Mouse (Mus musculus): ENCODE results near the gene Actg2.
"Not testable (repeated sequence)": the region's sequence is repeated elsewhere in the genome, so short reads cannot be mapped to it uniquely, and the experiment has no call there.

The Actg2 gene

DNA sequence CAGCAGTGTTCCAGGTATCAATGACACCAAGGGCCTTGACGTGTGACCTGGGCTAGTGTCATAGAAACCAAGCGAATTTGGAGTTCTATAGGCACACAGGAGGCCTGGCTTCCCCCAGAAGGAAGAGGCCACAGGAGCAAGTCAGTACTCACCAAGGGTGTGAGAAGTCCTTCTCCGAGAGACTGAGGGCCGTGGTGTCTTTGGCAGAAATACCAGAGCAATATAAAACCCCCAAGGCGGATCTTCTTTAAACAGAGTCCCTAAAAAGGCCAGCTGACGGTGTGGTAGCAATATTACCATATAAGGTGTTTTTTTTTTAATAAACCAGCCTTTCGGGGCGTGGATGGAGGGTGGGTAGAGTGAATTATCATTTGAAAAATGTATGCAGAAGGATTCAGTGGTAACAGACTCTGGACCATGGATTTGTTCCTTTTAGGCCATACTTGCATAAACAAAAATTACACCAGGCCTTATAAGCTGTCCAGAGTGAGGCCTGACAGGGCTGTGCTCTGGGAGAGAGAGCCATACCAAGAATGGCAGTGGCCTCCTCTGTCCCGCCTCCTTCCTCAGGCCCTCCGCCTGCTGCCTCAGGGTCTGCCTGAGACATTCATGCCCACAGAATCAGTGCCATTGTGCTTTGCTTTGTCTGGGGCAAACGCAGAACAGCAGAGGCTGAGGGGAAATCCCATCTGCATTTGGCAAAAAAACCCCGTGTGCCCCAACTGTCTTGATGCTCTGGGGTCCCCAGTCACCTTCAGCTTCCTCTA is at the start of gene Actg2:
Gene Actg2, minus strand, starts transcription at position 238 of the 767 bp plus-strand sequence.
- in situ Hi-C loops (cut with MboI), result no loop called here

DNA sequence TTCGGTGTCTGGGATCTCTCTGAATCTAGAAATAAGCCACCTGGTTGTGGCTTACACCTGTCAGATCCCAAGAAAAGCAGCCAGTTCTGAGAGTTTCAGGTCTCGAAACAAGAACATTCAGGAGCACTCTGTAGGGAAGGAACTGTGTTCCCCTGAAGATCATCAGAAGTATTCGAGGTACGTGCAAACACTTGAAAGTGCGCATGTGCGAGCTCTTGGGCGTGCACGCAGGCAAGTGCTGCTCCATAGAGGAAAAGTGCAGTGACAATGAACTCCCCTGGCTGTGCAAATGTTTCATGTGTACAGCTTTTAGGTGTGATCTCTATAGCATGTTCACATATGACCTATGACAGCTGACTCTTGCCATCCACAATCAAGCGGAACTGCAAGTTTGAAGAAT is 49.3 kb upstream of the Actg2 start:
- in situ Hi-C loops (cut with MboI), result not testable (repeated sequence)

DNA sequence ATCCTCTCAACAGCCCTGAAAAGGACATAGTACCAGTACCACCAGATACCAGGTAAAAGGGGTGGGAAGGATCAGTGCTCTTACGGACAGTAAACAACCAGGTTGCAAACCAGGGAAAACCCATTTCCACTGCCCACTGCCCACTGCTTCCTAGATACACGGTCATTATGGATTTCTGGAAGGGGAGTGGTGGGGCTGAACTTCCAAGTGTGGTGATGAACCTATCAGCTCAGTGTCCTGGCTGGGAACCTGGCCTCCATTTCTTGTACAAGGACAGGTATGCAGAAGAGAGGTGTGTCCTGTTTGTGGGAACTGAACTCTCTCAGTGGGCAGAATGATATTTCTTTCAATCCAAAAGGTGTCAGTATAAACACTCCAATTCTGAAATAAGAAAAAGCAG is 47.5 kb upstream of the Actg2 start:
- in situ Hi-C loops (cut with MboI), result no loop called here

DNA sequence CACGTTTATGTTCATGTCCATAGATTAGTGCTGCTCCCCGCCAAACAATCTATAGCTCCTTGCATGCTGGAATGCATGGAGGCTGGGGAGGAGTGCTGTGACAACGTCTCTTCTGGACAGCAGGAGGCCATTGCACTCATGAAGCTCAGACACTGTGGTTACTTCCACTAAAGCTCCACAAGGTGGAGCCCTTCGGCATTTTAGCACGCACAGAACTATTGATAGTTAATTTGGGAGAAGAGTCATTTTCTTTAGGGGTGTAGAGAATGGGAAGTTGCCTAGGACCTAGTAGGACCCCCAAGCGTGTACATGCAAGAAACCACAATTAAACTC is 46.8 kb upstream of the Actg2 start:
- in situ Hi-C loops (cut with MboI), result no loop called here

DNA sequence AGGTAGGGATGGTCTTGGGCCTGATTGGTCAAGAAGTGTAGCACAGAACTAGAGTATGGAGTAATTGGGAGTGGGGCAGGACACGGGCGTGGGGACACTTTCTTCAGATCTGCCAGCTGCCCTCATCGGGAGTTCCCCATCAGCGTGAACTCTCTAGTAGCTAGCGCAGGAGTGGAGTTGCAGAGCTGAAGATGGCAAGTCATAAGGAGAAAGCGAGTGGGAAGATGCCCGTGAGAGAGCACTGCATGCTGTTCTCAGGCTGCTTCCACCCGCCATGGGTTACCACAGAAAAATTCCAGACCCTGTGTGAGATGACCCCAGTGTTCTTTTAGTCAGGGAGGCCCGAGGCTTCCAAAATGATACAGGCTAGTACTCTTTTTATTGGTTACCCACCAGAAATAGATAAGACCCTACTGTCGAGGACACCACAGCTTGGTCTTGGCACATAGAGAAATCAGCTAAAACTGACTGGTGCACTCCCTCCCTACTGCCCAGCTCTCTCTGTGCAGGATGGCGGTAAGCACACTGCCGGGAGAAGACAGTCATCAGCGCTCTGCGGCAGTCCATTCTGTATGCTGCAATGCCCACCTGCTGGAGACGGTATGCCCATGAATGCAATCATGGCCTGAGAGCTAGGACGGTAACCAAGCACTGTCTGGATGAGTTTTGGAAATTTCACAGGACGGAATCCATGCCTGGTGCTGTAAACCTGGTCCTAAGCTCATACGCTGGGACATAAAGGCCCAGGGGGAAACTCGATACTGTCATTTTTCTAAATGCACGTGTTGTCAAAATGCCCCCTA is 46.3 kb upstream of the Actg2 start:
- in situ Hi-C loops (cut with MboI), result no loop called here

DNA sequence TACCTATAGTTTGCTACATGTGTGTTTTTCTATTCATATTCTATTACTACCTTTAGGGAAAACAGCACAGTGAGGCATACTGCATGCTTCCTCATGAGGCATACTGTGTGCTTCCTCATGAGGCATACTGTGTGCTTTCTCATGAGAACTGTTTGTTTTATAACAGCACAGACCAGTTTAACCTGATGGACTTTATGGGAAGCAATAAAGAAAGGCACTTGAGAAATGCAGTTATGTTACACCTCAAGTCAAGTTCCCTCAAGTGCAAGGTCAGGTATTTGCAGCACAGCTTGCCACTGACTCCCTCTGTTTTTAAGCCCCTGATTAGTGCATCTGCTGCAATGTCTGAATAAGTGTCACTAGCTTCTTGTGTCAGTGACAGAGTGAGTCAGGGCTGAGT is 41.5 kb upstream of the Actg2 start:
- in situ Hi-C loops (cut with MboI), result no loop called here

DNA sequence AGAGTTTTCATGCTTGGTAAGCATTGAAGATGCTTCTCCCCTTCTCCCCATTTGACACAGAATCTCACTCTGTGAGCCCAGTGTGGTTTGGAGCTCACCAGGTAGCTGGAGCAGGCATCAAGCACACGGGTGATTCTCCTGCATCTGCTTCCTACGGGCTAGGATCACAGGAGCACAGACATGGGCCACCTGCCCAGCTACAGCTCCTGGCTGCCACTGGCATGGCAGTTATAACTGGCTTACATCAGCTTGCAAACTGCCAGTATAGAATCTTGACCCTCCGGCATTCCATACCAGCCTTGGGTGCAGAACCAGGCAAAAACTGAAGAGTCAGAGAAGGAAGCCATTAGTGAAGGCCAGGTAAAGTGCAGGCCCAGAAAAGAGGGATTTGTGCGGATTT is 39.5 kb upstream of the Actg2 start:
- in situ Hi-C loops (cut with MboI), result no loop called here

DNA sequence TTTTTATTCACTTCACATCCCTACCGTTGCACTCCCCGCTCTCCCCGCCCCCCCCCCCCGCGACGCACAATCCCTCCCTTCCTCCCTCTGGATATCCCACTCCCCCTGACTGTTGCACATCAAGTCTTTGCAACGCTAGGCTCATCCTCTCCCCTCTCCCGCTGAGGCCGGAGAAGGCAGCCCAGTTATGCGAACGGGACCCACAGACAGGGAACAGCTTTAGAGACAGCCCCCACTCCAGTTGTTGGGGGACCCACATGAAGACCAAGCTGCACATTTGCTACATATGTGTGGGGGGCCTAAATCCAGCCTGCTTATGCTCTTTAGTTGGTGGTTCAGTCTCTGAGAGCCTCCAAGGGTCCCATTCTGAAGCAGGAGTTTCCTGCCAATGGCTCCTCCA is 36.6 kb upstream of the Actg2 start, which contains the start of gene Stambp:
Gene Stambp, minus strand, starts transcription at position 59 of the 400 bp plus-strand sequence.
- in situ Hi-C loops (cut with MboI), result no loop called here

DNA sequence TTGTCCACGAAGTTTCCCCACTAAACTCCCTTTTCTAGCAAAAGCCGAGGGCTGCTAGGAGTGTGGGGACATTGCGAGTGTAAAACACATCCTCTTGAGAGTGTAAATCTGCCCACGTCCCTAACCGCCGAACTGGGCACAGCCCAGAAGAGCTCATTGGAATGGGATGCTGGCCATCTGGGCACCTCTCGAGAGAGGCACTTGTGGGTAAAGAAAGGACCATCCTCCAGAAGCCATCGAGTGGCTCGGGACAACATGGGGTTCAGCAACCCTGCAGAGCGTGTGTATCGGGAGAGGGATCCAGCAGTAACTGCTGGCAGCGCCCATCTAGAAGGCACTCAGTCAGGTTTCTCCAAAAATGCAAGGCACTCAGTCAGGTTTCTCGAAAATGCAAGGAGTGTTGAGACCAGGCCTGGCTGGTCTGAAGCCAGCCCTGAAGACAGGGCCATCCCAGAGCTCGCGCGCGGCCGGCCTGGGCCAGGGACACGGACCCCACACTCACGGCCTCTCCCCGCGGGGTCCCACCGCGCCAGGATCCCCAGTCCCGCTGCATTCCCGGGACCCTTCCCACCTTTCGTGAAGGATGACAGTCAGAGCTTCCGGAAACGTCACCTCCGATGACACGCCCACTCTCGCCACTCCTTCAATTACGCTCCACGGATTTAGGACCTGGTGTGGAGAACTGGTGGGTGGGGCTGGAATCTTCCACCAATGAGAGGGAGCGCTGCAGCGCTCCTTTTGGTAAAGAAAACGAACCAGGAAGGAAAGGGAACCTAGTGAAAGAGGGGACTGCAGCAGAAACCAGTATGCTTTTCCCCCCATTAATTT is 36.0 kb upstream of the Actg2 start:
- in situ Hi-C loops (cut with MboI), result no loop called here

DNA sequence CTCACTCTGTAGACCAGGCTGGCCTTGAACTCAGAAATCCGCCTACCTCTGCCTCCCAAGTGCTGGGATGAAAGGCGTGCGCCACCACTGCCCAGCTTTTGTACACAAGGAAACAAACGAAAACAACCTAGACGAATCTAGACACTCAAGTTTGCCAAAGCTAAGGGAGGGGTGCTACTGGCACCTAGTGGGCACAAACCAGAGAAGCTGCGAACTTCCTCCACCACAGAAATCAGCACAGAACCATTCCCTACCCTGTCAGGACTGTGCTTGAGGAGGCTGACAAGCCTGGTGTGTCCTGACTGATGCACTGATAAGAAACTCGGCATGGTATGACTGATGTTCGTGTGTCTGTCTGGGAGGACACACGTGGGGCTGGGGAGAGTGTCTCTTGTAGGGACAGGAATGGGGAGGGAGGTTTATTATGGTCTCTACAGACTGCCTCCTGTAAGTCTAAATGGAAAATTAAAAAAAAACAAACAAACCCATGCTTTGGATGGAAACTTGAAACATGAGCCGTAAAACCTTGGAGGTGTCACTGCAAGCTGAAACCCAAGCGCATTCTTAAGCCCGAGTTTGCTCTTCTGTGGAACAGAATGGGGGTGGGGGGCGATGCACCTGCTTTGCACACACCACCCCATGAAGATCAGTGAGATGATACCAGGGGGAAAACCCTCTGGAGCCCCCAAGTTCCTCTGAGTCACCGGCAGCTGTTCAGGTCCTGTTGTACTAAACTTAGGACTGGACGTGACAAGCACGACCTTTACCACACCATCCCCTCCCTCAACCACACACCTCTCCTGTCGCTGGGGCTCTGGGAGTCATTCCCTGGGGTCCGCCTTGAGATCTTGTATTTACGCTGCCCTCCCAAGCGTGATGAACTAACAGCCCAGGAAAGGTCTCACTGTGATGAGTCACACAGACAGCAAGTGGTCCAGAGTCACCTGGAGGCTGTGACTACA is 33.1 kb upstream of the Actg2 start:
- in situ Hi-C loops (cut with MboI), result no loop called here

DNA sequence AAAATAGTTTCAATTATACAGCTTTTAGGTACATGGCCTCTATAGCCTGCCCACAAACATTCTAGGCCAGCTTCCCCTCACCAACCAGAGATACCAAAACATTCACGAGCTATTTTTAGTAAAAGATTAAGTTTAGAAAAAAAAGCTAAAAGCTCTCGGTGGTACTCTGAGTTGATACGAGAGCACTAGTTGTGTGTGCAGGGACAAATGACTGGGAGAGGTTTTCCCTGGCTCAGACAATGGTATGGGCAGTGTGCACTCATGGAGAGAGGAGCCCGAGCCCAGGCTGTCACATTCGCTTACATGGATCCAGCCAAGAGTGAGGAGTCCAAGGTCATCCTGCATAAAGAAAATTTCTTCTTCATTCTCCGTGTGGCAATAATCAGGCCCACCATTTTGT is 19.9 kb upstream of the Actg2 start:
- in situ Hi-C loops (cut with MboI), result no loop called here

DNA sequence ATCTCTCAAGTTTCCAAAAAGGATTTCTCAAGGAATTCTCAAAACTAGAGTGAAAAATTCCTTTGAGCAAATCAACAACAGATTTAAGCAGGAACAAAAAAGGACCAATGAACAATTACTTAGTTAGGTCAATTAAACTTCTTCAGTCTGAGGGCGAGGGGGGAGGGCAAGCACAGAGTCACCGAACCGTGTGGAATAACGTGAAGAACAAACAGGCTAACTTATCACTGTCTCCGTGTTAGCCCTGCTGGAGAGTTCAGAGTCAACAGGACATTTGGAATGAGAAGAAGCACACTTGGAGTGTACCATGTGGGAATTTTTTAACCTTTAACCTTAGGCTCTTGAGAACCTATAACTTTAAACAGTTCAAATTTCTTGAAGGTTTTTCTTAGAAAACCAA is 12.3 kb upstream of the Actg2 start:
- in situ Hi-C loops (cut with MboI), result no loop called here

DNA sequence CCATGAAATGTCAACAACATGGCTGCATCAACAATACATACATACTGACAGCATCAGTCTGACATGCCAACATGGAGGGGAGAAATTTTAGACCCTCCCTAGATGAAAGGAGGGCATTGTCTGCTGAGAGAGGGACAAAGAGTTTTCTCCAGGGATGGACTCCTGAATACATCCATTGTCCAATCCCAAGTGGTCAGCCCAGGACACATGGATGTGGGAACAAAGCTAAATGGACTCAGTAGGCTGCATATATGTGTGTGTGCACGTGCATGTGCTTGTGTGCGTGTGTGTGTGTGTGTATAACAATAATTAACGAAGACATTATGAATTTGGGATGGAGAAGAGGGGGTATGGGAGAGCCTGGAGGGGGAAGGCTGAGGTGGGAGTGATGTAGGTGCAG is 9.7 kb upstream of the Actg2 start:
- in situ Hi-C loops (cut with MboI), result no loop called here

DNA sequence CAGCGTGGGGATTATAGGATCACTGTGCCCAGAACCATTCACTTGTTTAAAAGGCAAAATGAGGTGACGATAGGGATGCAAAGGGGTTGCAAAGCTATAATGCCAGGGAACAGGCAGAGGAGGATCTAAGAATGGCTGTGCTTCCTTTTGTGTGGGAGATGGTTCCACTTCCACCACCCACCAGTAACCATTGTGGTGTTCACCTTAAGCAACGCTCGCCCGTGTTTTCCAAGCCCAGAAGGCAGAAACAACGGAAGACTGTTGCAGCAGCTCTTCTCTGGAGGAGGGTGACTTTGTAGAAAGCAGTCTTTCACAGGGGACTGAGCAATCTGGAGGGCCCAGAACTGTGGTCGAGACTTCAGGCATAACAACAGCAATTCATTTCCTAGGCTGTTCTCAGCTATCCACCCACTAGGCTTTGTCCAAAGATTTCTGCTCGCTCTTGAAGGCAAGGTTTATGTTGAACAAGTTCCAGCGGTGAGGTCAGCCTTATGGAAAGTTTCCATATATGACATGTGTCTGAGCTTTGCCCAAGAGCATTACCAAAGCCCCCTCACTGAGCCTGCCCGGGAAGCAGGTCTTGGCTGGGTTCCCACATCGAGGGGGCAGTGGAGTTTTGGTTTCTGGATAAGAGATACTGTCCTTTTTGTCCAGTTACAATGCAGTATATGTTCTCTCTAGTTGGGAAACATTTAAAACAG is 5.8 kb upstream of the Actg2 start:
- in situ Hi-C loops (cut with MboI), result no loop called here

DNA sequence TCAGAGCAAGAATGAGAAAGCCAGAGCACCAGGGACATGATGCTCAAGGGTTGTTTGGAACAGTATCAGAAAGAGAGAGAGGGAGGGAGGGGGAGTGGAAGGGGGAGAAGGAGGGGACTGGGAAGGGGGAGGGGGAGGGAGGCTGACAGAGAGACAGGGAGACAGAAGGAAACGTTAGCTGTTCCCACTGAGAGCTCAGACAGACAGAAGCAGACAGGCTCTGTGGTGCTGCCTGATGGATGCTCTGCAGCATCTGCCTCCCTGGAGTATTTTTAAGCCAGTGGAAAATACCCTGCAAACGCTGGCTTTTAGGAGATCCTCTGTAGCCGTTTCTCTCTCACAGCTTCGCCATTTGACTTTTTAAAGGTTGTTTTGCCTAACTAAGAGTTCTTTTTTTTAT is 4.0 kb upstream of the Actg2 start:
- in situ Hi-C loops (cut with MboI), result no loop called here

DNA sequence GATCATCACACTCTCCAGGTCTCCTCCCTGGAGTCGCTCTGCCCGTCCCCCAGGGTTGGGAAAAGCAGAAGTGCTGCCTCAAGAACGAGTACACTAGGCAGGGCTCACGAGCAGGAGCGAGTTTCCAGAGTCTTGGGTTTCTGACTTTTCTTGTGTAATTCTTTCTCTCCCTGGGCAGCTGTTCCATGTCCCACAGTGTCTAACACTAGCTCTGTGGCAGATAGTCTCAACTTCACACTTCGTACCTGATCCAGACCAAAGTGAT is 662 bp upstream of the Actg2 start:
- in situ Hi-C loops (cut with MboI), result no loop called here

DNA sequence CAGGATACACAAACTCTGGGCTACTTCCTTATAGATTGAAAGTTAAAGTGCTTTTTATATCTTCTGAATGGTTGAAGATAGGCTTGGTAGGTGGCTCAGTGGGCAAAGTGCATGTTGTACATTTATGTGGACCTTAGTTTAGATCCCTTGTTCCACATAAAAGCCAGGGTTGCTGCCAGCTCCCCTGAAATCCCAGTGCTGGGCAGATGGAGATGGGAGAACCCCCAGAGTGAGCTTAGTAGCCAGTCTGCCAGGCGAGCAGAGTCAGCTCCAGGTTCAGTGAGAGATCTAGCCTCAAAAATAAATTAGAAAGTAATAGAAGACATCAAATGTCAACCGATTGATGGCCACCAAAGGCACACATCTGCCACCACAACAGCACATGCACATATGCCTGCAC is 3.5 kb downstream of the Actg2 start:
- in situ Hi-C loops (cut with MboI), result no loop called here

DNA sequence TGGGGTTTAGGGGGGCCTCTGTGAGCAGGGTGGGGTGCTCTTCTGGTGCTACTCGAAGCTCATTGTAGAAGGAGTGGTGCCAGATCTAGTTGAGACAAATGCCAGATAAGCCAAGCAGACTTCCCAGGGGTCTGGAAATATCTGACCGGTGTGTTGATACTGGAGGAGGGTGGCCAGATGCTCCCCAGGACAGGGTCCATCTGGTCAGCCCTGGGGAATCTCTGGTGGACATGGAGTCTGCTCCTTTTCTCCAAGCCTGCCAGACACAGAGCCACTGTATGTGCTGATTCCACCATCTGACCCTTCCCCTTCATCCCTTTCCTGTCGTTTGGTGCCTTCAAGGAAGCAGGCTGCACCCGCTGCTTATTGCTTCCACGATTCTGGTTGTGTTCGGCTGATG is 12.9 kb downstream of the Actg2 start:
- in situ Hi-C loops (cut with MboI), result no loop called here

DNA sequence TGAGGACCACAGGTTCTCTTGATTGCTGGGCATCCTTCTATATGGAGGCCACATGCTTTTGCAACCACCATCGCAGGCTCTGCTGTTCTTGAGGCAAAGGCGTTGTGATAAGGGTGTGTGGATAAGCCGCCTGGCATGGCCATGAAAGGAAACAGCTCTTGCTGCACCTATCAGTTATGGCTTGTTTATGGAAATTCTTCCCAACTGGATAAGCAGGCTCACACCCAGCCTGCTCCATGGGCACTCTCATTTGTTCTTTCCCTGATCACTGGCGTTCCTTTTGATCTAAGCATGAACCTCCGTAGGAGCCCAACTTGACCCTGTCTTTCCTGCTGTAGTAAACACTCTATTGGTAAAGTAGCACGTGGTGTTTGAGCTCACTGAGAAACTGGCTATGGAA is 14.3 kb downstream of the Actg2 start:
- in situ Hi-C loops (cut with MboI), result no loop called here

DNA sequence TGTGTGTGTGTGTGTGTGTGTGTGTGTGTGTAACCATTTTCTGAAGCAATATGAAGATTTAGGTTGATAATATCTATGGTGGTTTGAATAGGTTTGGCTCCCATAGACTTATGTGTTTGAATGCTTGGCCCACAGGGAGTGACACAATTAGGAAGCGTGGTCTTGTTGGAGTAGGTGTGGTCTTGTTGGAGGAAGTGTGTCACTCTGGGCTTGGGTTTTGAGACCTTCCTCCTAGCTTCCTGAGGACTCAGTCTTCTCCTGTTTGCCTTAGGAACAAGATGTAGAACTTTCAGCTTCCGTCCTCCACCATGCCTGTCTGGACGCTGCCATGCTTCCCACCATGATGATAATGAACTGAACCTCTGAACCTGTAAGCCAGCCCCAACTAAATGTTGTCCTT is 17.4 kb downstream of the Actg2 start:
- in situ Hi-C loops (cut with MboI), result no loop called here

DNA sequence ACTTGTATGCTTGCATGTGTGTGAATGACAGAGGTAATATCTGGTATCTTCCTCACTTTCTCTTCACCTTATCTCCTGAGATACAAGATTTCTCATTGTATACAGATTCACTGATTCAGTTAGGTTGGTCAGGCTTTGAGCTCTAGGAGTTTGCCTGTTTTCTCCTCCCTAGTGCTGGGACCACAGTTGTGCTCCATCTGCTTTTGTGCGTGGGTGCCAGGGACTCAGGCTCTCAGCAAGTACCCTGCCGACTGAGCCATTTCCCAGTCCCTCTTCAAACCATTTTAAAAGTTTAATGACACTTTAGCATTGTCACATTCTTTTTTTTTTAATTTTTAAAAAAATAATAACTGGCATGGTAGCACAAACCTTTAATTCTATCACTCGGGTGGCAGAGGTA is 20.9 kb downstream of the Actg2 start:
- in situ Hi-C loops (cut with MboI), result no loop called here
